Mouse (Mus musculus): ENCODE data around the gene Mcpt4. TPM values are rescaled to one million over a fixed set of nuclear protein-coding genes. Genes with fewer than 3 reads are reported as not detected.
"Not testable (repeated sequence)": the region's sequence is repeated elsewhere in the genome, so short reads cannot be mapped to it uniquely, and the experiment has no call there.

Mcpt4 gene
- not detected in 2 replicates for polyA plus RNA-seq (2014; fragmentation: Nextera tagmentation; extraction: Ambion mirVana)

DNA sequence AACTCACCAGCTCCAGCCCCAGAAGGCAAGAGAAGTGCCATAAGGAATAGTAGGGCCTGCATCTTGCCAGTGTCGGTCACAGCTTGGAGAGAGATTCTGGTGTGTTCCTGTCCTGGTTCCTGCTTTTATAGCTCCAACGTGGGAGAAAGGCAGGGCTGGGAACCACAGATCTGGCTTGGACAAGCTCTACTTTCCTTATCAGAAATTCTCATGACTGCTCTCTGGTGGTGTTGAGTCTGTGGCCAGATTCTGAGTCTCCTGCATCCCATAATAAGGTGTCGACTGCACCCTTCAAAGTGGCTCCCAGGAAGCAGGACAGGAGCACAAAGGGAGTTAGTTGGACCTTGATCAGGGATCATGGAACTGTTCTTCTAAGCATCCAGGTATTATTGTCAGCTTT lies at the start of gene Mcpt4:
Mcpt4 (minus strand) TSS at position 101 of the 400 bp plus-strand sequence.
- DNase-seq (ENCODE audit: low spot score); H3K36me3 ChIP-seq (replicated peaks; ENCODE audit: control insufficient read depth, insufficient read depth); H3K9me3 ChIP-seq (ENCODE audit: control insufficient read depth, low read length); H3K4me3 ChIP-seq (replicated peaks; ENCODE audit: low read length); H3K27me3 ChIP-seq (ENCODE audit: control insufficient read depth, insufficient read depth, low read length); H3K4me2 ChIP-seq (replicated peaks); H3K27ac ChIP-seq; H3K9ac ChIP-seq; H3K4me1 ChIP-seq (replicated peaks; ENCODE audit: control insufficient read depth, insufficient read depth, low read length); ATAC-seq (ENCODE audit: low FRiP score): not testable (repeated sequence)
- WGBS = 89% methylated on average over 3 of the region's 3 CpGs

DNA sequence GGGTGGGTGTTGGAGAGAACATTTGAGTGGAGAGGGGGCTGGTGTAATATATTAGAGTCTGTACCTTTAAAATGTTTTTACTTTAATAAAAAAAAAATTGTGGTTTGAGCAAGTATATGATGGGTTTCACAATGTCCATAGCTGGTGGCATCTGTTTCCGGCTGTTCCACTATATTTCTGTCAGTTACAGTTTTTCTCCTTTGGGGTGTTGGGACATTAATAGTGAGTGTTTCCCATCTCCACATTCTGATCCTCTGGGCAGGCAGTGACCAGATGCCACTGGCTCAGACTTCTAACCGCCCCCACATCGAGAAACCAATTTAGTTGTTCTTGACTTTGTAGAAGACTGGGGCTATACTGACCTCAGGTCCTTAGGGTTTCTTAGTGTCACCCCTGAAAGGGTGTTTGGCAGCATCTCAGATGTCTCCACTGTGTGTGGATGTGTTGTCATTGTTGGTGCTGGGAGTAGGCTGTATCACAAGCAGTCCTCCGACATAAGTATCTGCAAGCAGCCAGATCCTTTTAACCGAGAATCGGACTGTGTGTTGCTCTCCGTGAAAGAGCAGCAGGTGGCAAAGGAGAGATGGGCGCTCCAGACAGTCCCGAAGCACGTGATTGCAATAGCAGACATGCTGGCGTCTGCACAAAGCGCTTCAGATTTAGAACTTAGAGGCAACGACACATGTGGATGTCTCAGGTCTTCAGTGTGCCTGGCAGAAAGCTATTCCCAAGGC lies 43.5 kb upstream of the Mcpt4 start:
- H3K27me3 ChIP-seq (ENCODE audit: control insufficient read depth, insufficient read depth, low read length) = no peaks in the 10 kb centered on the region
- H3K4me3 ChIP-seq (replicated peaks; ENCODE audit: low read length) = no peak overlapping the region
- no peaks in the 10 kb centered on the region for H3K4me1 ChIP-seq (replicated peaks; ENCODE audit: control insufficient read depth, insufficient read depth, low read length)
- 87% methylated on average over 13 of the region's 13 CpGs for WGBS
- no peak overlapping the region for H3K9ac ChIP-seq
- H3K4me2 ChIP-seq (replicated peaks) = no peak overlapping the region
- no peak for ATAC-seq (ENCODE audit: low FRiP score)
- DNase-seq (ENCODE audit: low spot score) = no peak
- no peaks in the 10 kb centered on the region for H3K36me3 ChIP-seq (replicated peaks; ENCODE audit: control insufficient read depth, insufficient read depth)
- H3K9me3 ChIP-seq (ENCODE audit: control insufficient read depth, low read length) = no peaks in the 10 kb centered on the region
- no peak overlapping the region for H3K27ac ChIP-seq

DNA sequence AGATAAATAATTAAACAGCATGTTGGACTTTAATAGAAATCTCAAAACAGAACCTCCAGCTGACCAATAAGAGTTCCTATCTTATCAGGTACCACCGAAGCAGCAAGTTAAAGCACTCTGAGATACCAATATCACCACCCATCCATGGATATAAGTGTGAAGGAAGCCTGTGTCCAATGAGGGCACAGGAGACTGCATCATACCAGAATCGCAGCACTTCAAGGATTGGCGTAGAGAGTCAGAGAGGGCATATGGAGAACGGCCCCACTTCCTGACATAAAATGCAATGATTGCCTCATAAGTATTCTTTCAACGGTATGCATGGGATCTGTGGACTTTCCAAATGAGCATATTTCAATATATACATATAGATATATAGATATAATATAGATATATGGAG lies 42.9 kb upstream of the Mcpt4 start:
- H3K4me2 ChIP-seq (replicated peaks) = no peak overlapping the region
- DNase-seq (ENCODE audit: low spot score) (no peak), ATAC-seq (ENCODE audit: low FRiP score) (no peak)
- H3K36me3 ChIP-seq (replicated peaks; ENCODE audit: control insufficient read depth, insufficient read depth) = no peaks in the 10 kb centered on the region
- H3K27ac ChIP-seq = no peak overlapping the region
- no peaks in the 10 kb centered on the region for H3K9me3 ChIP-seq (ENCODE audit: control insufficient read depth, low read length)
- H3K9ac ChIP-seq = no peak overlapping the region
- 92% methylated on average over 5 of the region's 5 CpGs for WGBS
- no peaks in the 10 kb centered on the region for H3K27me3 ChIP-seq (ENCODE audit: control insufficient read depth, insufficient read depth, low read length)
- H3K4me1 ChIP-seq (replicated peaks; ENCODE audit: control insufficient read depth, insufficient read depth, low read length) = no peaks in the 10 kb centered on the region
- no peak overlapping the region for H3K4me3 ChIP-seq (replicated peaks; ENCODE audit: low read length)

- no peak overlapping the region for H3K9ac ChIP-seq
- H3K27me3 ChIP-seq (ENCODE audit: control insufficient read depth, insufficient read depth, low read length) = no peaks in the 10 kb centered on the region
- no peaks in the 10 kb centered on the region for H3K36me3 ChIP-seq (replicated peaks; ENCODE audit: control insufficient read depth, insufficient read depth)
- H3K9me3 ChIP-seq (ENCODE audit: control insufficient read depth, low read length) = no peaks in the 10 kb centered on the region
- no peak for ATAC-seq (ENCODE audit: low FRiP score)
- H3K27ac ChIP-seq = no peak overlapping the region
- 55% methylated on average over 3 of the region's 3 CpGs for WGBS
- H3K4me2 ChIP-seq (replicated peaks) = no peak overlapping the region
- no peak overlapping the region for H3K4me3 ChIP-seq (replicated peaks; ENCODE audit: low read length)
- DNase-seq (ENCODE audit: low spot score) = no peak
- no peaks in the 10 kb centered on the region for H3K4me1 ChIP-seq (replicated peaks; ENCODE audit: control insufficient read depth, insufficient read depth, low read length)
These were observed 41.3 kb upstream of the Mcpt4 start for GRCm38 (mm10) chr14:56103452-56103851.

DNA sequence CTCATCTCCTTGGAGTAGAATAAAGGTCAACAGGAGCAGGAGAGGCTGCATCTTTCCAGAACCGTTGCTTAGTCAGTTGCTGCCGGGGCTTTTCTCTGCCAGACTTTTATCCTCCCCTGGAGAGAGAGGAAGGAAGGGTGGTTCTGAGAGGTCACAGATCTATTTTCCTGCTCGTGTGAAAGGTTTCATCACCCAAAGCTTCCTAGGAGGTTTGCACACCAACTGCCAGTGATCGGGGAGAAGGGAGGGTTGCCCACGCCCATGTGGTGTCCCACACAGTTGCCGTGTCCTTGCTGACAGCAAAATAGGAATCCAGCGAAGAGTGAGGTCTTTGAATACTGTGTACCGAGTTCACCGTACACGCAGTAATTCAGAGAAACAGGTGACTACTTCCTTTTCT lies 40.3 kb upstream of the Mcpt4 start, which contains the start of gene Ctsg:
Ctsg (minus strand) TSS at position 189 of the 400 bp plus-strand sequence.
- no peaks in the 10 kb centered on the region for H3K27me3 ChIP-seq (ENCODE audit: control insufficient read depth, insufficient read depth, low read length)
- no peak within 1 kb of the TSS for H3K9ac ChIP-seq
- no peak within 1 kb of the TSS for H3K4me3 ChIP-seq (replicated peaks; ENCODE audit: low read length)
- DNase-seq (ENCODE audit: low spot score) = no peak
- H3K27ac ChIP-seq = no peak within 1 kb of the TSS
- no peaks in the 10 kb centered on the region for H3K9me3 ChIP-seq (ENCODE audit: control insufficient read depth, low read length)
- 82% methylated on average over 10 of the region's 10 CpGs for WGBS
- no peaks in the 10 kb centered on the region for H3K4me1 ChIP-seq (replicated peaks; ENCODE audit: control insufficient read depth, insufficient read depth, low read length)
- H3K4me2 ChIP-seq (replicated peaks) = no peak within 1 kb of the TSS
- H3K36me3 ChIP-seq (replicated peaks; ENCODE audit: control insufficient read depth, insufficient read depth) = no peaks in the 10 kb centered on the region
- no peak for ATAC-seq (ENCODE audit: low FRiP score)

- no peak overlapping the region for H3K4me2 ChIP-seq (replicated peaks)
- no peaks in the 10 kb centered on the region for H3K9me3 ChIP-seq (ENCODE audit: control insufficient read depth, low read length)
- no peaks in the 10 kb centered on the region for H3K36me3 ChIP-seq (replicated peaks; ENCODE audit: control insufficient read depth, insufficient read depth)
- no peak overlapping the region for H3K9ac ChIP-seq
- no peak for DNase-seq (ENCODE audit: low spot score)
- 78% methylated on average over 4 of the region's 4 CpGs for WGBS
- no peak for ATAC-seq (ENCODE audit: low FRiP score)
- no peaks in the 10 kb centered on the region for H3K27me3 ChIP-seq (ENCODE audit: control insufficient read depth, insufficient read depth, low read length)
- no peak overlapping the region for H3K27ac ChIP-seq
- no peaks in the 10 kb centered on the region for H3K4me1 ChIP-seq (replicated peaks; ENCODE audit: control insufficient read depth, insufficient read depth, low read length)
- H3K4me3 ChIP-seq (replicated peaks; ENCODE audit: low read length) = no peak overlapping the region
These were observed 36.8 kb upstream of the Mcpt4 start for GRCm38 (mm10) chr14:56098940-56099339.

DNA sequence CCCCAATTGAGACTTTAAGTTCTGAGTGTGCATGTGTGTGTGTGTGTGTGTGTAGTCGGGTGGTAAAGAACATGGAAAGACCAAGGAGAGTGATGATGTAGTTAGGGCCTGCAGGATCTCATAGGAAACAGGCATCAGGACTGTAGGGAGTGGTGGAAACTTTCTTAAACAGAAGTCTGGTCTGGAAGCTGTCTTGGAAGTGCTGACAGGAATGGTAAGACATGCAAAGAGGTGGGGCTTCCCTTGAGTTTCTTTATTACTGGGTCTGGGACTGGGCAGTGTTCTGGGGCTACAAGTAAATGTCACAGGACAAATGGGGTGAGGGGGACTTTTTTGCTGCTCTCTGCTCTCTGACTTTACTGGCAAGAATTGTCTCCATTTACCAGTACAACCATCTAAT lies 35.5 kb upstream of the Mcpt4 start:
- no peaks in the 10 kb centered on the region for H3K9me3 ChIP-seq (ENCODE audit: control insufficient read depth, low read length)
- H3K9ac ChIP-seq = no peak overlapping the region
- H3K27me3 ChIP-seq (ENCODE audit: control insufficient read depth, insufficient read depth, low read length) = no peaks in the 10 kb centered on the region
- DNase-seq (ENCODE audit: low spot score) (no peak), ATAC-seq (ENCODE audit: low FRiP score) (no peak)
- no peaks in the 10 kb centered on the region for H3K36me3 ChIP-seq (replicated peaks; ENCODE audit: control insufficient read depth, insufficient read depth)
- H3K4me1 ChIP-seq (replicated peaks; ENCODE audit: control insufficient read depth, insufficient read depth, low read length) = no peaks in the 10 kb centered on the region
- H3K4me2 ChIP-seq (replicated peaks) = no peak overlapping the region
- no peak overlapping the region for H3K27ac ChIP-seq
- WGBS = 97% methylated on average over 1 of the region's 1 CpGs
- H3K4me3 ChIP-seq (replicated peaks; ENCODE audit: low read length) = no peak overlapping the region

DNA sequence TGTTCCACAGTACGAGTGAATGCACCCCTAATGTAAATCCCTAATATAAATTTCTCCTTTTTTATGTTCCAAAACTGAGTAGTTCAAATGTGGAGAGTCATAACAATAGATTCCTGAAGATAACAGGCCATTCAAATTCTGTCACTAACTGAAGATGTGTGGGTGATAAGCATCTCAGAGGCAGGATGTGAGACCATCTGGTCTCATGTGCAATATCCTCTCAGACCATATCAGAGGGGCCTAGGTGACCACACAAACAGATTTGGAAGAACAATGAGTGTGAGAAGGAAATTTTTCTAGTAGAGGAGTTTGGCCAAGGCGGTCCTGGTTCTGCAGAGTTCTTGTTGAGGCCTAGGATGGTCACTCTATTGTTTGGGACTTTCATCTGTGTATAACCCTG lies 31.2 kb upstream of the Mcpt4 start:
- DNase-seq (ENCODE audit: low spot score) (no peak), ATAC-seq (ENCODE audit: low FRiP score) (no peak)
- Histone ChIP-seq H3K4me2 (replicated peaks) (no peak overlapping the region), H3K36me3 (replicated peaks; ENCODE audit: control insufficient read depth, insufficient read depth) (no peaks in the 10 kb centered on the region), H3K9me3 (ENCODE audit: control insufficient read depth, low read length) (no peaks in the 10 kb centered on the region), H3K27ac (no peak overlapping the region), H3K9ac (no peak overlapping the region), H3K27me3 (ENCODE audit: control insufficient read depth, insufficient read depth, low read length) (no peaks in the 10 kb centered on the region), H3K4me3 (replicated peaks; ENCODE audit: low read length) (no peak overlapping the region), H3K4me1 (replicated peaks; ENCODE audit: control insufficient read depth, insufficient read depth, low read length) (no peaks in the 10 kb centered on the region)
- WGBS = 79% methylated on average over 2 of the region's 2 CpGs

DNA sequence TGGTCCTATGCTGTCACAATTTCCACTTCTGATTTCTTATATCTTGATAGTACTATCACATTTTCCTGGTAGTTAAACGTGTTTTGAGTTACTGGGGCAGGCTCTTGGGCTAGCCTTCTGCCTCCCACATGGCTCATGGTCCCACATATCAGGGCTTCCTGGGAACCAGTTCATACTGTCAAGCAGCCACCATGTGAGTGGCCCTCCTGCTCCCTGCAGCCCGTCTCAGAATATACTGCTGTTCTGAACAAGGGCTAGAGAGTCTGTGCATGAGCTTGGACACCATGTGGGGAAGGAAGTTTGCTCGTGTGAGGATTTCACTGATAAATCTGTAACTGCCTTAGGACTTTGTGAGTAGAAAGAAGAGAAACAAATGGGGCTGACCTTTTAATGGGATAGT lies 24.6 kb upstream of the Mcpt4 start:
- no peaks in the 10 kb centered on the region for H3K9me3 ChIP-seq (ENCODE audit: control insufficient read depth, low read length)
- no peak overlapping the region for H3K4me3 ChIP-seq (replicated peaks; ENCODE audit: low read length)
- no peaks in the 10 kb centered on the region for H3K36me3 ChIP-seq (replicated peaks; ENCODE audit: control insufficient read depth, insufficient read depth)
- no peak overlapping the region for H3K27ac ChIP-seq
- no peaks in the 10 kb centered on the region for H3K27me3 ChIP-seq (ENCODE audit: control insufficient read depth, insufficient read depth, low read length)
- H3K4me2 ChIP-seq (replicated peaks) = no peak overlapping the region
- no peaks in the 10 kb centered on the region for H3K4me1 ChIP-seq (replicated peaks; ENCODE audit: control insufficient read depth, insufficient read depth, low read length)
- no peak overlapping the region for H3K9ac ChIP-seq
- DNase-seq (ENCODE audit: low spot score) (no peak), ATAC-seq (ENCODE audit: low FRiP score) (no peak)
- 80% methylated on average over 3 of the region's 3 CpGs for WGBS

DNA sequence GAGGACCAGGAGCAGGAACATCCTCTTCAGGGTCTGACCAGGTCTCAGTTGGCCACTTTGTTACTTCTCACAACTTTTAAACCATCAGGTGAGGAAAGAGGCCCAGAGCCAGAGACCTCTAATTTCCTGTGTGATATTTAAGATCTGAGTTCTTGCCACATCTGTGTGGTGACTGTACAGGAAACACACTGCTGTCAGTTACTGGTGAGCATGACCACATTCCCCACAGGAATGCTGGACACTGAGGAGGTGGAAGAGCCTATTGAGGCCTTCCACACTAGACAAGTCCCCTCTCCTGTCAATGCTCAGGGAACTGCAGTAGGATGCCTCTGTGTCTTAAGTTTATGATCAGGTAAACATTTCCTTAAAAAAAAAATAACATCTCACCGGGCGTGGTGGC lies 23.1 kb upstream of the Mcpt4 start, which contains the start of gene Mcpt8:
Mcpt8 (minus strand) TSS at position 107 of the 400 bp plus-strand sequence.
- WGBS = 100% methylated on average over 2 of the region's 2 CpGs
- H3K4me2 ChIP-seq (replicated peaks) = no peak within 1 kb of the TSS
- no peaks in the 10 kb centered on the region for H3K36me3 ChIP-seq (replicated peaks; ENCODE audit: control insufficient read depth, insufficient read depth)
- DNase-seq (ENCODE audit: low spot score) (peak; percentile 11), ATAC-seq (ENCODE audit: low FRiP score) (no peak)
- H3K9me3 ChIP-seq (ENCODE audit: control insufficient read depth, low read length) = no peaks in the 10 kb centered on the region
- H3K4me1 ChIP-seq (replicated peaks; ENCODE audit: control insufficient read depth, insufficient read depth, low read length) = no peaks in the 10 kb centered on the region
- H3K4me3 ChIP-seq (replicated peaks; ENCODE audit: low read length) = no peak within 1 kb of the TSS
- H3K27ac ChIP-seq = no peak within 1 kb of the TSS
- H3K9ac ChIP-seq = no peak within 1 kb of the TSS
- no peaks in the 10 kb centered on the region for H3K27me3 ChIP-seq (ENCODE audit: control insufficient read depth, insufficient read depth, low read length)

Data from hindbrain, embryonic 14.5 days (tissue).